Mouse (Mus musculus) MEL (cell line): ENCODE measurements at regions not wholly inside any gene's neighbourhood (a gene's known extent, or its start where the extent isn't known, plus 50 kb on each side); places are given as distances from the start of the nearest gene placed in this dataset.

ENCODE experiments used
- CTCF ChIP-seq, 3 experiments: IDR thresholded peaks in 2 of 3; conservative IDR thresholded peaks in 1 of 3; 2 replicates each; pipeline ENCODE4 v1.5.1; 2011 to 2012; ENCODE audit warnings: low read length in 3 of 3, low read depth in 2 of 3, mild to moderate bottlenecking in 2 of 3, improper control_type of control experiment in 1 of 3, inconsistent platforms in 1 of 3, mixed read lengths in 1 of 3, moderate library complexity in 1 of 3; ENCODE audit not compliant: control insufficient read depth in 1 of 3, insufficient read depth in 1 of 3, poor library complexity in 1 of 3, severe bottlenecking in 1 of 3
- GABPA ChIP-seq: IDR thresholded peaks from 2 replicates; pipeline ENCODE4 v1.6.1; 2012; ENCODE audit warnings: low read depth, mild to moderate bottlenecking, inconsistent platforms, low read length, improper control_type of control experiment, moderate library complexity
- MYC ChIP-seq: IDR thresholded peaks from 2 replicates; pipeline ENCODE4 v1.6.1; 2011; ENCODE audit warnings: low read depth, mild to moderate bottlenecking, low read length, improper control_type of control experiment, moderate library complexity
- POLR2A ChIP-seq, 2 experiments: IDR thresholded peaks; 2 replicates each; pipeline ENCODE4 v1.6.1; 2011 to 2012; ENCODE audit warnings: low read length in 2 of 2, mild to moderate bottlenecking in 2 of 2, control low read depth in 1 of 2, improper control_type of control experiment in 1 of 2, low read depth in 1 of 2, moderate library complexity in 1 of 2; ENCODE audit not compliant: control insufficient read depth in 1 of 2, insufficient read depth in 1 of 2, poor library complexity in 1 of 2
- POLR2AphosphoS2 ChIP-seq: IDR thresholded peaks from 2 replicates; pipeline ENCODE4 v1.6.1; 2011; ENCODE audit warnings: low read length, improper control_type of control experiment
- UBTF ChIP-seq: IDR thresholded peaks from 2 replicates; pipeline ENCODE4 v1.6.1; 2012; ENCODE audit warnings: low read depth, mild to moderate bottlenecking, inconsistent platforms, low read length, improper control_type of control experiment, moderate library complexity, borderline replicate concordance; ENCODE audit not compliant: insufficient read depth
- ZC3H11A ChIP-seq: IDR thresholded peaks from 2 replicates; pipeline ENCODE4 v1.6.1; 2012; ENCODE audit warnings: low read depth, mild to moderate bottlenecking, inconsistent platforms, low read length, improper control_type of control experiment
- ZKSCAN1 ChIP-seq: IDR thresholded peaks from 2 replicates; pipeline ENCODE4 v1.6.1; 2012; ENCODE audit warnings: low read depth, mild to moderate bottlenecking, inconsistent platforms, low read length, improper control_type of control experiment, moderate library complexity

DNA sequence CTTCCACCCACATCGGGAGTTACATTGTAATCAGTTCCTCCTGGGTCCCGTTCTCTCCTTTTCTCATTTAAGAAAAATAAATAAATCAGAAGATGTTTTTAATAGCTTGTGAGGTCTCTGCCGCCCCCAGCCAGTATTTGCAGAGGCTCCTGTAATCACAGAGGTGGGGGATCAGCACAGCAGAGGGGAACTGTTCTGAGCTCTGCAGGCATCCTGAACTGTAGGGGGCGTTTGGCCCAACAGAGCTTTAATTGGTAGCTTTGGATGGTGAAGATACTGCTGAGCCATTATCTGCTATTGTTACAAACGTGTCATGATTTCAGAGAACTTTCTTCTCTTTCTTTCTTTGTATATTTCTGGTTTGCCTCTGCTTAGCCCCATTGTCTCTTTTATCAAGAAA lies 293.9 kb downstream of the Cdh26 start:
- TF ChIP-seq ZC3H11A (no peak), MYC (no peak), CTCF (IDR thresholded peaks at IDR 0.05 in 2 of 3, conservative IDR thresholded peaks at IDR 0.05 in 1 of 3; ENCODE audit: control insufficient read depth in 1 of 3, insufficient read depth in 1 of 3, low read depth in 2 of 3, low read length in 3 of 3, poor library complexity in 1 of 3, severe bottlenecking in 1 of 3) (no peak), GABPA (no peak), POLR2A (IDR thresholded peaks at IDR 0.05; ENCODE audit: control insufficient read depth in 1 of 2, insufficient read depth in 1 of 2, low read depth in 1 of 2, low read length in 2 of 2, poor library complexity in 1 of 2) (no peak), ZKSCAN1 (no peak), UBTF (no peak), POLR2AphosphoS2 (no peak)
